9 mouse cellular contexts compared by ENCODE assay signal in the genomic region with DNA sequence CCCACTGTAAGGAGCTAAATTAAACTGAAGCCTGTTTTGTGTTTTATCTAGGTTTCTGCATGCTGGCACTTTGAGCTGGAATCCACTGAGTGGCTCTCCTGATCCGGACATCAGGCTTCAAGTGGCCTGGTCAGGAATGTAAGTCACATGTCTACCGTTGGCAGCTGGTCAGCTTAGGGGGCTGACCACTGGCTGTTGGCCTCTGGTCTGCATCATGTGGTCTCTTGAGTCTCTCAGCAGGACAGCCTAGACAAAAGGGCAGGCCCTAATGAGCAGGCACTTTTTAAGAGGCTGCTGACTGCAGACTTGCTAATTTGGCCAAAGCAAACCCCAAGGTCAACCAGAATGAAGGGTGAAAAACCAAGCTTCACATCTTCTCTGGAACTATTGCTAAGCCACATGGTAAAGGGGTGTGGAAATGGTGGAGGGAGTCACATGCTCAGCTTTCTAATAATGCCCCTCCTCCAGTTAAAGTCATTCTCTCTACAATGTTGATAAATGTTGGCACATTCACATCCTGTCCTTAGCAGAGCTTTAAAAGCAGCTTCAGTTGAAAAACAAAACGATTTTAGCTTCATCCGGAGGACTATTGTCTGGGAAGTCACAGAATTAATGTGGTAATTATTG.
DNase-seq lines count a peak whose midpoint lies in the region.
"Had no signal": no experiment of that assay in that cellular context is flagged by ENCODE, and none has a peak within 500 bp of the region (broad histone marks: within the 10 kb centered on the region; RNA-seq: fewer than 3 reads in every experiment).

No protein-coding gene starts in this region.

- H3K9me3 ChIP-seq in forebrain, embryonic 10.5 days: no peaks in the 10 kb centered on the region
- H3K9me3 ChIP-seq in midbrain, embryonic 10.5 days (replicated peaks): no peaks in the 10 kb centered on the region
- H3K9me3 ChIP-seq: midbrain, embryonic 12.5 days had no signal

- intact Hi-C loops in left cerebral cortex, postnatal 36 days (cut with DNase I): no loop called here

- peak; percentile 20 for DNase-seq in ovary, adult 18-20 months (ENCODE audit: low spot score)
- DNase-seq in ovary, postnatal 14 days (ENCODE audit: low spot score): no peak
- peak; percentile 14 to 49 for DNase-seq in frontal cortex, postnatal 14 days (ENCODE audit: low spot score in 2 of 2)
- peak; percentile 87 for DNase-seq in heart, postnatal 4 days
- DNase-seq in left cerebral cortex, postnatal 36 days (ENCODE audit: low spot score in 2 of 2): peak; percentile 31
- peak; percentile 35 for DNase-seq in right cerebral cortex, postnatal 4 days
- DNase-seq in forebrain, embryonic 10.5 days (ENCODE audit: extremely low spot score, low spot score): no peak
- DNase-seq in midbrain, embryonic 10.5 days (ENCODE audit: low spot score): no peak

- no peaks in the 10 kb centered on the region for H3K36me3 ChIP-seq in forebrain, embryonic 10.5 days (replicated peaks)
- H3K36me3 ChIP-seq in midbrain, embryonic 10.5 days: no peaks in the 10 kb centered on the region
- H3K36me3 ChIP-seq: midbrain, embryonic 12.5 days had no signal

- H3K4me1 ChIP-seq in forebrain, embryonic 10.5 days: peaks cover 33% of the 10 kb centered on the region
- H3K4me1 ChIP-seq in midbrain, embryonic 10.5 days: peaks cover 22% of the 10 kb centered on the region

- no peak overlapping the region for H3K4me3 ChIP-seq in forebrain, embryonic 10.5 days
- H3K4me3 ChIP-seq in midbrain, embryonic 10.5 days: no peak overlapping the region
- H3K4me3 ChIP-seq: midbrain, embryonic 12.5 days had no signal

- H3K27ac ChIP-seq in forebrain, embryonic 10.5 days: no peak overlapping the region
- no peak overlapping the region for H3K27ac ChIP-seq in midbrain, embryonic 10.5 days (replicated peaks)
- H3K27ac ChIP-seq: midbrain, embryonic 12.5 days had no signal

- H3K27me3 ChIP-seq in forebrain, embryonic 10.5 days (ENCODE audit: poor library complexity, severe bottlenecking): no peaks in the 10 kb centered on the region
- H3K27me3 ChIP-seq in midbrain, embryonic 10.5 days (ENCODE audit: low read depth, poor library complexity, severe bottlenecking): no peaks in the 10 kb centered on the region

- WGBS in forebrain, embryonic 10.5 days: 67% methylated on average over 4 of the region's 4 CpGs
- WGBS in midbrain, embryonic 10.5 days: 75% methylated on average over 4 of the region's 4 CpGs

Comparison
In these comparisons a context has a peak if more than half of its experiments do, and no peak if none do; other contexts are left out.
1. DNase-seq: peak in ovary, adult 18-20 months (single experiment), frontal cortex, postnatal 14 days (2 of 2), heart, postnatal 4 days (single experiment), left cerebral cortex, postnatal 36 days (2 of 2) and right cerebral cortex, postnatal 4 days (single experiment); none in ovary, postnatal 14 days (single experiment), forebrain, embryonic 10.5 days (single experiment) and midbrain, embryonic 10.5 days (single experiment).